Mouse (Mus musculus): Measurements from ENCODE around the gene Gm47955. TPM values are rescaled to one million over a fixed set of nuclear protein-coding genes. Genes with fewer than 3 reads are reported as not detected.
"Not testable (repeated sequence)": the region's sequence is repeated elsewhere in the genome, so short reads cannot be mapped to it uniquely, and the experiment has no call there.

Gene Gm47955
- not detected in 2 replicates for polyA plus RNA-seq (2015; fragmentation: Nextera tagmentation; extraction: Ambion mirVana)

DNA sequence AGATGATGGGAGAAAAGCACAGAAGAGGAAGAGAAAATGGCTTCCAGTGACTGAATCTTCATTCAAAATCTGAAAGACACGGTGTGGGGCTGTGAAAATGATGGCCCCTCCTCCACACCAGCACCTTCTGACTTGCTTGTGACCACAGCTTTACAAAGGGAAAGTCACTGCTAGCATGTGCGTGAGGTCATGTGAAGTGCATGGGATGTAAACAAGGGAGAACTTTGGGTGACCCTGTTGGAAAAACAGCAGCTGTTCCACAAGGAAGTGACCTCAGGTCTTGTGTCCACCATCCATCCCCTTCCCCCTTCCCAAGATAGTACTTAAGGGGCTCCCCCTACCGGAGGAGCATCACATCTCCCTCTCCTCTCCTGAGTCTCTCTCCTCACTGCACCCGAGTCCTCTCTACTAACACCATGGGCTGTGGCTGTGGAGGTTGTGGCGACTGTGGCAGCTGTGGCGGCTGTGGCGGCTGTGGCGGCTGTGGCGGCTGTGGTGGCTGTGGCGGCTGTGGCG lies at the start of gene Gm47955:
Gm47955 (plus strand) TSS at position 417 of the 516 bp plus-strand sequence.
- ATAC-seq = no peak
- no peaks in the 10 kb centered on the region for H3K4me1 ChIP-seq
- no peak within 1 kb of the TSS for H3K4me2 ChIP-seq
- WGBS = 93% methylated on average over 11 of the region's 11 CpGs
- no peaks in the 10 kb centered on the region for H3K9me3 ChIP-seq (replicated peaks)
- no peaks in the 10 kb centered on the region for H3K27me3 ChIP-seq
- H3K36me3 ChIP-seq (ENCODE audit: poor library complexity, severe bottlenecking) = no peaks in the 10 kb centered on the region
- no peak within 1 kb of the TSS for H3K9ac ChIP-seq
- no peak within 1 kb of the TSS for H3K27ac ChIP-seq
- H3K4me3 ChIP-seq = no peak within 1 kb of the TSS

GRCm38 (mm10) chr1:82913025-82913424 lies 47.1 kb upstream of the Gm47955 start, which contains the start of gene A030005L19Rik:
Gene A030005L19Rik (plus strand): TSS chr1:82913325.
- no peak within 1 kb of the TSS for H3K4me2 ChIP-seq
- no peak within 1 kb of the TSS for H3K9ac ChIP-seq
- H3K36me3 ChIP-seq (ENCODE audit: poor library complexity, severe bottlenecking) = no peaks in the 10 kb centered on the region
- H3K27ac ChIP-seq = no peak within 1 kb of the TSS
- no peak within 1 kb of the TSS for H3K4me3 ChIP-seq
- no peaks in the 10 kb centered on the region for H3K4me1 ChIP-seq
- no peaks in the 10 kb centered on the region for H3K27me3 ChIP-seq
- 96% methylated on average over 2 of the region's 3 CpGs for WGBS
- H3K9me3 ChIP-seq (replicated peaks) = no peaks in the 10 kb centered on the region
- ATAC-seq = no peak

DNA sequence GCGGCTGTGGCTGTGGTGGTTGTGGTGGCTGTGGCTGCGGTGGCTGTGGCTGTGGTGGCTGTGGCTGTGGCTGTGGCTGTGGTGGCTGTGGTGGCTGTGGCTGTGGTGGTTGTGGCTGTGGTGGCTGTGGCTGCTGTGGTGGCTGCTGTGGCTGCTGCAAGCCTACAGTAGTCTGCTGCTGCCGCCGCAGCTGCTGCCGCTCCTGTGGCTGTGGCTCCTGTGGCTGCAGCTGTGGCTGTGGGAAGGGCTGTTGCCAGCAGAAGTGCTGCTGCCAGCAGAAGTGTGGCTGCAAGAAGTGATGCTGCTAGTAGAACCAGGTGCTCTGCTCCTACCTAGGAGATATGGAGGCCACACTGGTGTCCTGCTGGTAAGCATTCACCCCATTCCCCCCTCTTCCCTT lies 46.7 kb upstream of the Gm47955 start:
- ATAC-seq, H3K27ac ChIP-seq: not testable (repeated sequence)
- 89% methylated on average over 4 of the region's 5 CpGs for WGBS

GRCm38 (mm10) chr1:82924650-82925049 lies 35.4 kb upstream of the Gm47955 start, which contains the start of gene A030014E15Rik:
Gene A030014E15Rik (plus strand): TSS chr1:82924917.
- WGBS = 97% methylated on average over 6 of the region's 6 CpGs
- no peak within 1 kb of the TSS for H3K4me3 ChIP-seq
- H3K4me1 ChIP-seq = no peaks in the 10 kb centered on the region
- H3K27me3 ChIP-seq = no peaks in the 10 kb centered on the region
- H3K36me3 ChIP-seq (ENCODE audit: poor library complexity, severe bottlenecking) = no peaks in the 10 kb centered on the region
- H3K27ac ChIP-seq = no peak within 1 kb of the TSS
- no peak for ATAC-seq
- H3K9ac ChIP-seq = no peak within 1 kb of the TSS
- no peaks in the 10 kb centered on the region for H3K9me3 ChIP-seq (replicated peaks)
- H3K4me2 ChIP-seq = no peak within 1 kb of the TSS

More for the DNA sequence above, 46.7 kb upstream of the Gm47955 start:
- H3K4me1 ChIP-seq; H3K4me2 ChIP-seq; H3K36me3 ChIP-seq (ENCODE audit: poor library complexity, severe bottlenecking); H3K27me3 ChIP-seq; H3K9me3 ChIP-seq (replicated peaks); H3K4me3 ChIP-seq; H3K9ac ChIP-seq: not testable (repeated sequence)

DNA sequence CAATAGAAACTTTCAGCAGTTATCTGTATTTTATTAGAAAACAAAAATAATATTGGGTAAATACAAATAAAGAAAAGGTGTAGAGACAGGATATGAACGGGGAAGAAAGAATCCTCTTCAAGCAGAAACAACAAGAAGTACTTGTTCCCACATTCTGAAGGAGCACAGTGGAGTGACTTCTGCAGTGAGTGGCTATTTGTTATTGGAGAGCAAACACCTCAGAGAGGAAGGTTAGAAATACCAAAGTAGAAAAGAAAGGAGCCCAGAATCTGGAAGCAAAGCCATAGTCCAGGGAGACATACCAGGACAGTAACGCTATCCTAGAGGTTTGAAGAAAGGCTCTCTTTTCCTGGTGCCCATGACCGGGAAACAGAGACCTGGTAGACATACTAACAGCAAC lies 29.5 kb upstream of the Gm47955 start:
- not testable (repeated sequence) for H3K27ac ChIP-seq; H3K4me2 ChIP-seq; H3K4me1 ChIP-seq; H3K9ac ChIP-seq; H3K4me3 ChIP-seq; ATAC-seq; H3K27me3 ChIP-seq; H3K36me3 ChIP-seq (ENCODE audit: poor library complexity, severe bottlenecking); H3K9me3 ChIP-seq (replicated peaks)
- WGBS = 93% methylated on average over 3 of the region's 3 CpGs

- H3K9ac ChIP-seq; H3K4me3 ChIP-seq; H3K9me3 ChIP-seq (replicated peaks); H3K27ac ChIP-seq; H3K4me1 ChIP-seq; ATAC-seq; H3K36me3 ChIP-seq (ENCODE audit: poor library complexity, severe bottlenecking); H3K4me2 ChIP-seq; H3K27me3 ChIP-seq: not testable (repeated sequence)
- no CpG with 5 or more reads among the region's 6 CpGs for WGBS
Measured at GRCm38 (mm10) chr1:82931326-82931725, 28.8 kb upstream of the Gm47955 start, which contains the start of gene Gm6217. Gene Gm6217 (minus strand): TSS chr1:82931399.

DNA sequence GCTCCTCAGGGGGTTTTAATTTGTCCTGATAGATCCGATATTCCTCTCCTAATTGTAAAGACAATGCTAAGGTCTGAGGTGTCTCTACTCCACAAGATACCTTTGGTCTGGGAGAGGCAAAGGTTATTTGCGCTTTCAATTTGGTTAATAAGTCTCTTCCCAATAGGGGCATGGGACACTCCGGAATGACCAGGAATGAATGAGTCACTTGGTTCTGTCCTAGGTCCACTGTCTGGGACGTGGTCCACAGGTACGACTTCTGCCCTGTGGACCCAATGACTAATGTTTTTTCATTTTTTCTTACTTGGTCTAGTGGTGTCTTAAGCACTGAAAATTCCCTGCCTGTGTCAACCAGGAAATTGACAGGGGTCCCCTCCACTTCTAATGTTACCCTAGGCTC lies 21.4 kb upstream of the Gm47955 start:
- H3K27ac ChIP-seq = no peak overlapping the region
- WGBS = 95% methylated on average over 5 of the region's 5 CpGs
- no peaks in the 10 kb centered on the region for H3K4me1 ChIP-seq
- no peak for ATAC-seq
- no peak overlapping the region for H3K4me3 ChIP-seq
- no peaks in the 10 kb centered on the region for H3K27me3 ChIP-seq
- H3K9me3 ChIP-seq (replicated peaks) = no peaks in the 10 kb centered on the region
- no peaks in the 10 kb centered on the region for H3K36me3 ChIP-seq (ENCODE audit: poor library complexity, severe bottlenecking)
- no peak overlapping the region for H3K9ac ChIP-seq
- H3K4me2 ChIP-seq = no peak overlapping the region

- ATAC-seq; H3K9ac ChIP-seq; H3K4me3 ChIP-seq; H3K4me2 ChIP-seq; H3K27me3 ChIP-seq; H3K27ac ChIP-seq; H3K36me3 ChIP-seq (ENCODE audit: poor library complexity, severe bottlenecking); H3K4me1 ChIP-seq; H3K9me3 ChIP-seq (replicated peaks): not testable (repeated sequence)
- 94% methylated on average over 1 of the region's 2 CpGs for WGBS
Measured at GRCm38 (mm10) chr1:82942505-82942904, 17.6 kb upstream of the Gm47955 start.

DNA sequence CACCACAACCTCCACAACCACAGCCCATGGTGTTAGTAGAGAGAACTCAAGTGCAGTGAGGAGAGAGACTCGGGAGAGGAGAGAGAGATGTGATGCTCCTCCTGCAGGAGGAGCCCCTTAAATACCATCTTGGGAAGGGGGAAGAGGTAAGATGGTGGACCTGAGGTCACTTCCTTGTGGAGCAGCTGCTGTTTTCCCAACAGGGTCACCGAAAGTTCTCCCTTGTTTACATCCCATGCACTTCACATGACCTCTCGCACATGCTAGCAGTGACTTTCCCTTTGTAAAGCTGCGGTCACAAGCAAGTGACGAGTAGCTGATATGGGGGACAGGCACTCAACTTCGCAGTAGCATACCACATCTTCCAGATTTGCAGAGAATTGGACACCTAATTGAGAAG lies 16.8 kb upstream of the Gm47955 start, which contains the start of gene A030003K21Rik:
A030003K21Rik (minus strand) TSS at position 94 of the 400 bp plus-strand sequence.
- ATAC-seq; H3K4me2 ChIP-seq; H3K9me3 ChIP-seq (replicated peaks); H3K36me3 ChIP-seq (ENCODE audit: poor library complexity, severe bottlenecking); H3K4me1 ChIP-seq; H3K27ac ChIP-seq; H3K9ac ChIP-seq; H3K27me3 ChIP-seq; H3K4me3 ChIP-seq: not testable (repeated sequence)
- WGBS = no CpG with 5 or more reads among the region's 6 CpGs

- not testable (repeated sequence) for H3K36me3 ChIP-seq (ENCODE audit: poor library complexity, severe bottlenecking); H3K4me2 ChIP-seq; H3K27ac ChIP-seq; ATAC-seq; H3K9me3 ChIP-seq (replicated peaks); H3K4me3 ChIP-seq; H3K27me3 ChIP-seq; H3K9ac ChIP-seq; H3K4me1 ChIP-seq
- WGBS = no CpG with 5 or more reads among the region's 2 CpGs
Measured at GRCm38 (mm10) chr1:82946029-82946428, 14.1 kb upstream of the Gm47955 start.

DNA sequence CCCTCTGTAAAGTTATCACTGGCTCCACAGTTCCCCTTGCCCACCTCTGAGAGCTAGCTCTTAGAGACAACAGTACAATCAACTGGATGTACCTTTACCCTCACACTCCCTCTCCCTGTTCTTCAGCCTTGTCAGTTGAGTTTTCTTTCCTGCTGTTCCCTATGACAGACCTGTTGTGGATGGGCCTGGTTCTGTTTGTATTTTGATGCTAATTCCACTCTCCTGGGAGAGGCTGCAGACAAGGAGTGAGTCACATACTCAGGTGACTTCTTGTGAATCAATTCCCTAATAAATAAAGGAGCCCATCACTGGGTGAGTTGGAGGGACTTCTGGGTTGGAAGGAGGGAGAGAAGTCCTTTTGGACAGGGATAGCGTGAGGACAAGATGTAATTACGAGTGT lies 11.5 kb upstream of the Gm47955 start:
- Histone ChIP-seq H3K27me3 (no peaks in the 10 kb centered on the region), H3K9ac (no peak overlapping the region), H3K4me1 (no peaks in the 10 kb centered on the region), H3K9me3 (replicated peaks) (no peaks in the 10 kb centered on the region), H3K4me3 (no peak overlapping the region), H3K4me2 (no peak overlapping the region), H3K27ac (no peak overlapping the region), H3K36me3 (ENCODE audit: poor library complexity, severe bottlenecking) (no peaks in the 10 kb centered on the region)
- ATAC-seq = no peak
- 81% methylated on average over 2 of the region's 2 CpGs for WGBS

GRCm38 (mm10) chr1:82955913-82956312 lies 4.2 kb upstream of the Gm47955 start, which contains the start of gene Gm7544:
Gene Gm7544 (minus strand): TSS chr1:82956013.
- not testable (repeated sequence) for H3K27ac ChIP-seq; ATAC-seq; H3K4me1 ChIP-seq; H3K27me3 ChIP-seq; H3K4me3 ChIP-seq; H3K9ac ChIP-seq; H3K36me3 ChIP-seq (ENCODE audit: poor library complexity, severe bottlenecking); H3K4me2 ChIP-seq; H3K9me3 ChIP-seq (replicated peaks)

- Histone ChIP-seq H3K4me1 (no peaks in the 10 kb centered on the region), H3K9ac (no peak overlapping the region), H3K9me3 (replicated peaks) (no peaks in the 10 kb centered on the region), H3K4me2 (no peak overlapping the region), H3K27me3 (no peaks in the 10 kb centered on the region), H3K27ac (no peak overlapping the region), H3K36me3 (ENCODE audit: poor library complexity, severe bottlenecking) (no peaks in the 10 kb centered on the region), H3K4me3 (no peak overlapping the region)
- WGBS = 66% methylated on average over 3 of the region's 3 CpGs
- no peak for ATAC-seq
Measured at GRCm38 (mm10) chr1:82966413-82966812, 6.3 kb downstream of the Gm47955 start.
